Mouse (Mus musculus): ENCODE results near the gene Slc17a5.

DNA sequence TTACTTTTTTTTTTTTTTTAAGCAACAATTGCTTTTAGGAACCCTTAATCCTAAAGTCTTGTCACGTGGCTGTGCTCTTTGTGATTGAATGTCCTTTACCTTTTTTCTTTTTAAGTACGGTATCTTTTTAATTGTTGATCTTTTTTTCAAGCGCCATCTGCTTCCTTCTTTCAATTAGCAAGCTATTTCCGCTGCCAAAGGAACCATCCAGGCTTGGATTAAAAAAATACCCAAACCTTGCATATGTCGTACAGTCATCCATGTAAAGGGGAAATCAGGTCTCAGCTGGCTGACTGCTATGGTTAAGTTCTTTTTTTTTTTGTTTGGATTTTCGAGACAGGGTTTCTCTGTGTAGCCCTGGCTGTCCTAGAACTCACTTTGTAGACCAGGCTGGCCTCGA lies 94.7 kb downstream of the Slc17a5 start:
- TF ChIP-seq GATA1 (IDR thresholded peaks at IDR 0.05; ENCODE audit: low read length) (no peak), TAL1 (IDR thresholded peaks at IDR 0.05; ENCODE audit: low read length) (no peak)

Measured in erythroblast, embryonic 14.5 days (primary cell).